Mouse (Mus musculus) limb, embryonic 15.5 days (tissue): ENCODE data around the gene Epb41l1. TPM values are rescaled to one million over a fixed set of nuclear protein-coding genes. Genes with fewer than 3 reads are reported as not detected.

Experiments used
- ATAC-seq: fragments of 200-750 bp; cut with Nextera tagmentation; 2 replicates; pipeline ENCODE4 v1.8.0; 2017; ENCODE audit warnings: low read depth, moderate TSS enrichment; ENCODE audit not compliant: insufficient number of reproducible peaks, low FRiP score, low TSS enrichment
- H3K27ac ChIP-seq: fragments of 300-500 bp; sonication (generic); 2 replicates; pipeline ENCODE4 v1.5.1; 2015; ENCODE audit warnings: moderate library complexity, mild to moderate bottlenecking, inconsistent platforms
- H3K27me3 ChIP-seq: fragments of 300-500 bp; sonication (generic); 2 replicates; pipeline ENCODE4 v1.6.1; 2015; ENCODE audit warnings: inconsistent platforms
- H3K36me3 ChIP-seq: fragments of 300-500 bp; sonication (generic); 2 replicates; pipeline ENCODE4 v1.6.1; 2015; ENCODE audit warnings: inconsistent platforms
- H3K4me1 ChIP-seq: fragments of 300-500 bp; sonication (generic); 2 replicates; pipeline ENCODE4 v1.6.1; 2015; ENCODE audit warnings: inconsistent platforms
- H3K4me2 ChIP-seq: fragments of 300-500 bp; sonication (generic); 2 replicates; pipeline ENCODE4 v1.6.1; 2015; ENCODE audit warnings: mild to moderate bottlenecking, inconsistent platforms
- H3K4me3 ChIP-seq: fragments of 300-500 bp; sonication (generic); 2 replicates; pipeline ENCODE4 v1.5.1; 2015; ENCODE audit warnings: mild to moderate bottlenecking, inconsistent platforms
- H3K9ac ChIP-seq: fragments of 300-500 bp; sonication (generic); 2 replicates; pipeline ENCODE4 v1.6.1; 2015; ENCODE audit warnings: inconsistent platforms
- H3K9me3 ChIP-seq: fragments of 300-500 bp; sonication (generic); 2 replicates; pipeline ENCODE4 v1.6.1; 2016; ENCODE audit warnings: inconsistent platforms
- WGBS: fragments of 180-500 bp; shearing (Covaris S2); methylation state at CpG from one replicate; pipeline ENCODE4 v1.1.7; 2015; 5-methylcytosine and 5-hydroxymethylcytosine counted together
- polyA plus RNA-seq: library from polyadenylated mRNA; unstranded; fragments of >200 nt; fragmentation: Nextera tagmentation; extraction: Ambion mirVana; gene quantifications from 2 replicates; pipeline ENCODE4 v1.2.1, GENCODE M21; 2015

Epb41l1 gene
- polyA plus RNA-seq, 1 experiment from 2014 or later, result 3.1 TPM

DNA sequence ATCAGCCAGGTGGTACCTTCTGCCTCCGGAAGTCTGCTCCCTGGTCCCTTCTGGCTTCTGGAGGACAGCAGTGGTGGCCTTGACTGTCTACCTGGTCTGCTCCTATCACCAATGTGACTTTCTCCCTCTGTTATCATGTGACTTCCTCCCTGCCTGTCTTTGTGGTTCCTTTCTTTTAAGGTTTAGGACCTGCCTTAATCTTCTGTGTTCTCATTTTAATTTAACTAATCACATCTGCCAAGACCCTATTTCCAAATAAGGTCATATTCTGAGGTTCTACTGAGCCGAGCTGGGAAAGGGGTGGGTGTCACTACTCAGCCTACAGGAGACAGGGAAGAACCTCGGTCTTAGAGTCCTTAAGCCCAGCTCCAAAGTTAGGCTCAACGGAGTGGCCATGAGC is 5.4 kb downstream of the Epb41l1 start:
- Histone ChIP-seq H3K36me3 (no peaks in the 10 kb centered on the region), H3K27me3 (peaks cover 29% of the 10 kb centered on the region), H3K27ac (no peak overlapping the region), H3K4me1 (peaks cover 26% of the 10 kb centered on the region), H3K9ac (no peak overlapping the region), H3K9me3 (no peaks in the 10 kb centered on the region), H3K4me3 (no peak overlapping the region), H3K4me2 (no peak overlapping the region)
- 65% methylated on average over 4 of the region's 4 CpGs for WGBS
- ATAC-seq, result no peak

DNA sequence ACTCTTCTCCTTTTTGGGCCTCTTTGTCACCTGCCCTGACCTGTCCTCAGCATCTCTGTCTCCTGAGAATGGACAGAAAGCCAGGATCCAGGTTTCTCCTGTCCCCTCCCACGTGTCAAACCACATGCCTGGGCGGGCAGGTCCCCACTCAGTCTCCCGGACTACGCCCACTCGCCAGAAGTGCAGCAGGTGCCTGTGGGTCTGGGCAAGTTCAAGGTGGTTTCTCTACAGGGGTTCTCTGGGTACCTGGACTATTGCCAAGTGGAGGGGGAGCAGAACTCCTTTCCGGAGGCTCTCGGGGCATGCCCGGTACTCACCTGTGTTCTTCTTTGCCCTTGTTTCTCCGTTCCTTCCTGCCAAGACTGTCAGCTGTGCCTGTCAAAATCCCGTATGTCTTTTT is 9.1 kb downstream of the Epb41l1 start:
- no peaks in the 10 kb centered on the region for H3K9me3 ChIP-seq
- H3K27ac ChIP-seq, result no peak overlapping the region
- no peaks in the 10 kb centered on the region for H3K36me3 ChIP-seq
- H3K4me1 ChIP-seq, result peaks cover 36% of the 10 kb centered on the region
- H3K4me2 ChIP-seq, result no peak overlapping the region
- 38% methylated on average over 10 of the region's 10 CpGs for WGBS
- no peak for ATAC-seq
- H3K27me3 ChIP-seq, result no peaks in the 10 kb centered on the region
- no peak overlapping the region for H3K9ac ChIP-seq
- no peak overlapping the region for H3K4me3 ChIP-seq

DNA sequence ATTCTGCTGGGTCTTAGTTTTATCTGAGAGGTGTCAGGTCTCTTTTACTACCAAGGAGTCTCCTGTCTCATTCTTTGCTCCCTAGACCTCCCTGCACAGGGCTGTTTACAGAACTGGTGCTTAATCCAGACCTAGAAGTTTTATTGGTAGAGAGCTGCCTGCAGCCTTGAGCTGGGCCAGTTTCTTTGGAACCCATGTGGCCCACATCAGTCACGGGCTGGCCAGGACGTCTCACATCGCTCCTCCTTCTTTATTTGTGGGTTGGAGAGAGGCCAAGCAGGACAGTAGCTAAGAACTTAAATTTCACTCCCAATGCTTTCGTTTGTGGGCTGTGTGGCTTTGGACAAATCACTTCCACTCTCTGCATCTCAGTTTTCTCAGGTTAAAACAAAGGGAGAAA is 9.6 kb downstream of the Epb41l1 start:
- Histone ChIP-seq H3K4me3 (no peak overlapping the region), H3K4me2 (no peak overlapping the region), H3K4me1 (peaks cover 35% of the 10 kb centered on the region), H3K27me3 (no peaks in the 10 kb centered on the region), H3K36me3 (no peaks in the 10 kb centered on the region), H3K9ac (no peak overlapping the region), H3K27ac (no peak overlapping the region), H3K9me3 (no peaks in the 10 kb centered on the region)
- ATAC-seq, result no peak
- WGBS, result 16% methylated on average over 4 of the region's 4 CpGs

DNA sequence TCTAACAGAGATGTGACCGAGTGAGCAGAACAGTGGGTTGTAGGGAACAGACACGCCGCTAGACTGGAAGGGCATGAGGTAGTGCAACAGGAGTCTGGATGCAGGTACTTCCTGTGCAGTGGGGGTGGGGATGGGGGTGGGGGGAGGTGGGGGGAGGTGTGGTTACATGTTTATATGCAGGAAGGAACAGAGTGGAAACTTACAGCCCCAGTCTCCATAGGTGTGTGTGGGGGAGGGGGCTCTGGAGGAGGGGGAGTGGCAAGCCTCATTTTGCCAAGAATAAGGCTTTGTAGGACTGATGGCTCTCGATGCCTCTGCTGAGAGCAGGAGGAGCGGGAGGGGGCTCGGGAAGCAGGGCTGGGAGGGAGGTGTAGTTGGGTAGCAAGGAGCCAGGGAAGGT is 10.7 kb downstream of the Epb41l1 start:
- 69% methylated on average over 6 of the region's 6 CpGs for WGBS

DNA sequence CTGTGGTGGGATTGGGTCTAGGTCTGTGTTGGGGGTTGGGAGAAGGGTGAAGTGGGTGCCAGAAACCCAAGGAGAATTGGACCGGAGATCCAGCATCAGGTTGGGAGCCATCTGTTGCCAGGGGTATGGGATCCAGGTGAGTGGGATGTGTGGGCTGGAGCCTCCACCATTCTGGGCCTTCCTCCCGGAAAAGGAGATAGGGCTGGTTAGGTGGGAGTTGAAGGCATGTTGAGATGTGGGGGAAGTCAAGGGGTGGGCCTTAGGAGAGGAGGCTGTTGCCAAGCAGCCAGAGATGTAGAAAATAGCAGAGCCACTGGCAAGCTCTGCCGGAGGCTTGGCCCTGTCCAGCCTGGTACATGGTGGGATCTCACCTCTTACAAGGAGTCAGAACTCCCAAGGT is 11.4 kb downstream of the Epb41l1 start:
- H3K4me3 ChIP-seq, result no peak overlapping the region
- H3K9me3 ChIP-seq, result no peaks in the 10 kb centered on the region
- no peaks in the 10 kb centered on the region for H3K36me3 ChIP-seq
- ATAC-seq, result no peak
- no peaks in the 10 kb centered on the region for H3K27me3 ChIP-seq
- no peak overlapping the region for H3K27ac ChIP-seq
- no peak overlapping the region for H3K9ac ChIP-seq
- no peak overlapping the region for H3K4me2 ChIP-seq
- peaks cover 32% of the 10 kb centered on the region for H3K4me1 ChIP-seq
- WGBS, result 87% methylated on average over 3 of the region's 3 CpGs

More for the DNA sequence above, 10.7 kb downstream of the Epb41l1 start:
- Histone ChIP-seq H3K9ac (no peak overlapping the region), H3K36me3 (no peaks in the 10 kb centered on the region), H3K4me1 (peaks cover 32% of the 10 kb centered on the region), H3K9me3 (no peaks in the 10 kb centered on the region), H3K4me2 (no peak overlapping the region), H3K4me3 (no peak overlapping the region), H3K27ac (no peak overlapping the region), H3K27me3 (no peaks in the 10 kb centered on the region)
- no peak for ATAC-seq

DNA sequence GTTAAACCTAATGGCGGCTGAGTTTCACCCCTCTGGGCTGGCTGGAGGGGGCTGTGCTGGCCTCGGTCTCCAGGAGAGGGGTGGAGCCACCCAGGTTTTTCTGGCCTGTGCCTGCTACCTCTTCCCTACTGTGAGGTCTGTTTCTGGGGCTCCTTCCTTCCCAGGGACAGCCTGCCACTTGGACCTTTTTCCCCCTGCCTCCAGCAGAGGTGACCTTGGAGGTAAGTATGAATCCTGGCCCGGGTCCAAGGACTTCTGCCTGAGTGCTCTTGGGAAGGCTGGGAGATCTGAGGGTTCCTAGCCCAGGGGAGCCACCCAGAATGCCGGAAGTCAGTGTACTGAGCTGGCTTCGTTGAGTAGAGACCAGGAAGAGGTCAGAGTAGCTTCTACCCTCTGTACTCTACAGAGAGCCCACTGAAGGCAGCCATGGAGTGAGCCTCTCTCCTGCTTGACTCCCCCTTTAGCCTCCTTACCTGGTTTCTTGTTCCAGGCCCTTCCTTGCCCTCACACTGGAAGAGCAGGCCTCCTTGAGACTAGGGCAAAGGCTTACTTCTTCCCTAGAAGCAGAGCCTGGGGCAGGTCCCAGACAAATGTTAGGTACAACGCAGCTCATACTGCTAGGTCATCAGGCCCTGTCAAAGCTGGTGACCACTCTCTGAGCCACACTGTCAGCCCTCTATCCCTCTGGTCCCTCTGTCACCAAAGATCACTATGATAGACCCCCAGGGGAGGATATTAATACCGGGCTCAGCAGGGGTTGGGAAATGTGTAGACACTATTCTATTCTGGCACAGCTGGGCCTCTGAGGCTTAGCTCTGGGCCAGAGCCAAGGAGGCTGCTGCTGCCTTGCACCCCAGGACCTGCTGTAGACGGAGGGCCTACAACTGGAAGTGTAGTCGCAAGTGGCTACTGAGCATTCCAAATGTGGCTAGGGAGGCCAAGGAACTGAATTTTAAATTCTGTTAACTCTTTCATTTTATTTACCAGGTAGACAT is 12.5 kb downstream of the Epb41l1 start:
- Histone ChIP-seq H3K27ac (peak overlapping the region; percentile 5), H3K4me3 (no peak overlapping the region), H3K9me3 (no peaks in the 10 kb centered on the region), H3K4me2 (no peak overlapping the region), H3K36me3 (no peaks in the 10 kb centered on the region), H3K9ac (no peak overlapping the region), H3K4me1 (peaks cover 34% of the 10 kb centered on the region), H3K27me3 (no peaks in the 10 kb centered on the region)
- no peak for ATAC-seq
- 46% methylated on average over 9 of the region's 9 CpGs for WGBS

DNA sequence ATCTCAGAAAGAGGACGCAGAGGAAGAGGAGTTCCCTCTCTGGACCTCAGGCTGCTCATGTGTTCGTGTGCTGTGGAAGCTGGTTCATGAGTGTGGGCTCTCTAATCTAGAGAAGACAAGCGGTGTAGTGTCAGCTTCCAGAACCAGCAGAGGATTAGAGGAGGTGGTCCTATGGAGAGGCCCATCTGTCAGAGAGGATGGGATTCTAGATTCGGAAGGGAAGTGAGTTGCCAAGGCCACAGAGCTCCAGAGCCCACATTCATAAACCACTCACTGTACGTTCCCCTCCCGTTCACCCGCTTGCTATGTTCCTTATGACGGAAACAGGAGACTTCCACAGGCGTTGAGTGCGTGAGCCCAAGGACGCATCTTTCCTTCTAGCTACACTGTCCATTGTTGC is 16.9 kb downstream of the Epb41l1 start:
- Histone ChIP-seq H3K4me2 (no peak overlapping the region), H3K27me3 (no peaks in the 10 kb centered on the region), H3K4me3 (no peak overlapping the region), H3K9me3 (no peaks in the 10 kb centered on the region), H3K4me1 (peaks cover 29% of the 10 kb centered on the region), H3K27ac (no peak overlapping the region), H3K36me3 (no peaks in the 10 kb centered on the region), H3K9ac (no peak overlapping the region)
- no peak for ATAC-seq
- WGBS, result 83% methylated on average over 11 of the region's 11 CpGs

DNA sequence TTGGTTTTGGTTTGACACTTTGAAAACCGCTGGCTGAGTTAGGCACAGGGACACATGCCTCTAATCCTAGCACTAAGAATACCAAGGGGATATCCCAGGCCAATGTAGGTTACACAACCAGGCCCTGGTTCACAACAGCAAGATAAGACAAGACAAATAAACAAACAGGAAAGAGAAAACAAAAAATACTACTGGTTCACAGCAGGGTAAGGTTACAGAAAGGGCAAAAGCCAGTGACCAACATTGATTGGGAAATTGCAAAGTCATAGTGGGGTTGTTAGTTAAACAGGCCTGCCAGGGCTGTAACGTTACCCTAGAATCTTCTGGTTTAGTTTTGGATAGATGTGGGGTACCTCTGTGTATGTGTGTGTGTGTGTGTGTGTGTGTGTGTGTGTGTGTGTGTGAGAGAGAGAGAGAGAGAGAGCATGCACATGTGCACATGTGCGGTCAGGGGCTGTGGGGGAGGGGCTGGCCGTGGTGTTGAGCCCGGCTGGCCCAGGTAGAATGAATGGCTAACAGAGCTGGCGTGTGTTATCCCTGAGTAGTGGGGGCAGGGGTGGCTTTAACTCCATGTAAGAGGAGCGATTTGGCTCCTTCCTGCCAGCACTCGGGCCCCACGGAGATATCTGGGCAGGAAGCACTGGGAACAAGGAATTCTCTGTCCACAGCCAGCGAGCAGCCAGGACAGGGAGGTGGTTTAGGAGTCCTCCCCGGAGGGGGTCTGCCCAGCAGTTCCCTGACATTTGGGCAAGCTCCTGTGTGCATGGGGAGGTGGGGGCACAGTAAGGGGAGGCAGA is 19.2 kb downstream of the Epb41l1 start:
- H3K27me3 ChIP-seq, result no peaks in the 10 kb centered on the region
- peak overlapping the region; percentile 67 for H3K27ac ChIP-seq
- WGBS, result 25% methylated on average over 11 of the region's 11 CpGs
- H3K4me2 ChIP-seq, result peak overlapping the region; percentile 10; the same call in 1 of the 2 replicates
- no peaks in the 10 kb centered on the region for H3K36me3 ChIP-seq
- no peak overlapping the region for H3K4me3 ChIP-seq
- peaks cover 19% of the 10 kb centered on the region for H3K4me1 ChIP-seq
- peak; percentile 70 for ATAC-seq
- no peaks in the 10 kb centered on the region for H3K9me3 ChIP-seq
- no peak overlapping the region for H3K9ac ChIP-seq

DNA sequence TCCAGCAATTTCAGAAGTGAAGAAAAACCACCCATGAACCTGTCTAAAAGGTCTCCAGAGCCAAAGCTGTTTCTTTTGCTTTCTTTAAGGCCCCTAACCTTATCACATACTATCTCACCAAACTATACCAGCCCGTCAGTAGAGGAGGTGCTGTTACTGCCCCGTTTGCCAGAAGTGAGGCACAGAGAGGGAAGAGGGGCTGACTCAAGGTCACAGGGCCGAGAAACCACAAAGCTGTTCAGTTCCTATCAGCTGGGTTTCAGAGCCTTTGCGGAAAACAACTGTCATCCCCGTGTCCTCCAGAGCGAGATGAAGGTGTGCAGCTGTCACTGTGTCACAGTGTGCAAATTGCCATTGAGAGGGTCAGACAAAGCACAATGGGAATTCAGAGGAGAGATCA is 21.2 kb downstream of the Epb41l1 start:
- Histone ChIP-seq H3K9me3 (no peaks in the 10 kb centered on the region), H3K9ac (no peak overlapping the region), H3K4me3 (no peak overlapping the region), H3K27me3 (no peaks in the 10 kb centered on the region), H3K36me3 (no peaks in the 10 kb centered on the region), H3K27ac (no peak overlapping the region), H3K4me2 (no peak overlapping the region), H3K4me1 (peaks cover 27% of the 10 kb centered on the region)
- WGBS, result 56% methylated on average over 6 of the region's 6 CpGs
- no peak for ATAC-seq

DNA sequence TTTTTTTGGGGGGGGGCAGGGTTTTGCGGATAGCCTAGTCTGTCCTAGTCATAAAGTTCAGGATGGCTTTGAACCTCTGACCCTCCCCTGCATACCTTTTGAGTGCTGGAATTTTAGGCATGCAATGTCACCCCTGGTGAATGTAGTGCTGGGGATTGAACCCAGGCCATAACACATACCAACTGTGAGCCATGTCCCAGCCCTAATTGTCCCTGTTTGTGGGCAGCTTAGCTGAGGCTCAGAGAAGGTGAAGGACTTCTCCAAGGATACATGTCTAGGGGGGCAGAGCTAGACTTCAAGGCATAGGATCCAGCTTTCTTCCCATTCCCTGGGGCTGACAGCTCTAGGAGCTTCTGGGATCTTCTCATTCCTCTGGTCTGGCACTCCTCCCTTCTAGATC is 22.6 kb downstream of the Epb41l1 start:
- no peak for ATAC-seq

DNA sequence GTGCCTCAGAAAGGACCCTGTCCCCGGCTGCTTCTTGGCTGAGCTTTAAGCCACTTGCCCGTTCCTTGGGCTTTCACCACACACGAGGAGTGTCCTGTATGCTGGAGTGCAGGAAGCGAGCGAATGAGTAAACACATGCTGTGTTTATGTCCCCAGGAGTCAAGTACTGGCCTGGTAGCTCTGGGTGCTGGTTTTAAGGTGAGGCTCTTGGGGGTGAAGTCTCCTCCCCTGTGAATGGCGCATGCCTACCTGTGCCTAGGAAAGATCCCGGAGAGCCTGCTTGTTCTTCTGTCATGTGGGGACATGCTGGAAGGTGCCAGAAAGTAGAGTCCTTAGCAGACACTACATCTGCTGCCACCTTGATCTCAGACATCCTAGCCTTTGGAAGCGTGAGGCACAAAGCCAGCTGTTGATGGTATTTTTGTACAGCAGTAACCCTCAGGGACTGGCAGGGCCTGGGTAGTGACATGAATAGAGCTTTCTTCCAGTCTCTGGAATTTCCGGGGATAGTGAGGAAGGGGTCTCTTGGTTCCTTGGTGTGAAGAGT is 25.9 kb downstream of the Epb41l1 start:
- no peak overlapping the region for H3K9ac ChIP-seq
- ATAC-seq, result no peak
- H3K27ac ChIP-seq, result peak overlapping the region; percentile 67
- peaks cover 15% of the 10 kb centered on the region for H3K4me1 ChIP-seq
- no peaks in the 10 kb centered on the region for H3K27me3 ChIP-seq
- H3K4me3 ChIP-seq, result no peak overlapping the region
- H3K4me2 ChIP-seq, result no peak overlapping the region
- H3K36me3 ChIP-seq, result no peaks in the 10 kb centered on the region
- 60% methylated on average over 9 of the region's 9 CpGs for WGBS
- no peaks in the 10 kb centered on the region for H3K9me3 ChIP-seq

More for the DNA sequence above, 22.6 kb downstream of the Epb41l1 start:
- Histone ChIP-seq H3K27ac (no peak overlapping the region), H3K36me3 (no peaks in the 10 kb centered on the region), H3K9me3 (no peaks in the 10 kb centered on the region), H3K4me2 (no peak overlapping the region), H3K4me3 (no peak overlapping the region), H3K4me1 (peaks cover 31% of the 10 kb centered on the region), H3K9ac (no peak overlapping the region), H3K27me3 (no peaks in the 10 kb centered on the region)
- WGBS, result 43% methylated on average over 1 of the region's 1 CpGs
